16 mouse cellular contexts compared by ENCODE assay signal in genomic region chr6:139014526-139014925, GRCm38 (mm10).
DNase-seq lines count a peak whose midpoint lies in the region; ATAC-seq and TF ChIP-seq lines count a peak whose summit lies in the region.
"Had no signal": no experiment of that assay in that cellular context is flagged by ENCODE, and none has a peak within 500 bp of the region (broad histone marks: within the 10 kb centered on the region; RNA-seq: fewer than 3 reads in every experiment).

No protein-coding gene starts in this region.

- H3K4me2 ChIP-seq in hindbrain, embryonic 11.5 days (replicated peaks; ENCODE audit: low read depth, low read length) = no peak overlapping the region
- no peak overlapping the region for H3K4me2 ChIP-seq in lung, embryonic 14.5 days
- H3K4me2 ChIP-seq: forebrain, embryonic 15.5 days; limb, embryonic 12.5 days; midbrain, embryonic 13.5 days; stomach, embryonic 15.5 days had no signal

- POLR2A ChIA-PET in Patski (lab: Charles Lee) = no interaction called here

- peak; percentile 6 for DNase-seq in hindbrain, embryonic 11.5 days (ENCODE audit: low spot score)
- DNase-seq in hindbrain, embryonic 10.5 days (ENCODE audit: low spot score) = no peak
- peak; percentile 1 for DNase-seq in lung, embryonic 14.5 days
- no peak for DNase-seq in lung, adult 18-20 months
- DNase-seq in Patski (ENCODE audit: low read depth, low spot score) = no peak
- peak; percentile 11 for DNase-seq in retina, embryonic 14.5 days (ENCODE audit: low spot score)
- DNase-seq in thymus, adult 2 months = no peak
- DNase-seq in spleen, postnatal 10 days (ENCODE audit: low spot score in 2 of 2) = no peak
- DNase-seq: heart, postnatal 4 days; lung, postnatal 36 days; thymus, postnatal 25 days had no signal

- H3K36me3 ChIP-seq in hindbrain, embryonic 11.5 days (ENCODE audit: control insufficient read depth, insufficient read depth, low read length) = no peaks in the 10 kb centered on the region
- no peaks in the 10 kb centered on the region for H3K36me3 ChIP-seq in hindbrain, embryonic 10.5 days
- H3K36me3 ChIP-seq in lung, embryonic 14.5 days (ENCODE audit: insufficient read depth) = no peaks in the 10 kb centered on the region
- H3K36me3 ChIP-seq in thymus, adult 2 months (ENCODE audit: control insufficient read depth, insufficient read depth, low read length) = no peaks in the 10 kb centered on the region
- H3K36me3 ChIP-seq: forebrain, embryonic 15.5 days; limb, embryonic 12.5 days; midbrain, embryonic 13.5 days; stomach, embryonic 15.5 days had no signal

- H3K9me3 ChIP-seq in hindbrain, embryonic 11.5 days (ENCODE audit: control insufficient read depth, low read length) = no peaks in the 10 kb centered on the region
- no peaks in the 10 kb centered on the region for H3K9me3 ChIP-seq in hindbrain, embryonic 10.5 days
- H3K9me3 ChIP-seq in lung, embryonic 14.5 days (ENCODE audit: low read depth, low read length) = no peaks in the 10 kb centered on the region
- H3K9me3 ChIP-seq: forebrain, embryonic 15.5 days; limb, embryonic 12.5 days; midbrain, embryonic 13.5 days; stomach, embryonic 15.5 days had no signal

- TF ChIP-seq CTCF in lung, embryonic 14.5 days (IDR thresholded peaks at IDR 0.05; ENCODE audit: low read depth) = peak; percentile 18; the same call in 1 of the 2 replicates
- peak; percentile 16 for TF ChIP-seq CTCF in Patski (IDR thresholded peaks at IDR 0.05)
- TF ChIP-seq CTCF in thymus, adult 2 months (IDR thresholded peaks at IDR 0.05; ENCODE audit: borderline replicate concordance, control insufficient read depth, extremely low read depth, insufficient read depth, low read length, poor library complexity) = no peak

- no peaks in the 10 kb centered on the region for H3K27me3 ChIP-seq in hindbrain, embryonic 11.5 days (ENCODE audit: control insufficient read depth, insufficient read depth, low read length)
- H3K27me3 ChIP-seq in hindbrain, embryonic 10.5 days (ENCODE audit: insufficient read depth, poor library complexity, severe bottlenecking) = no peaks in the 10 kb centered on the region
- H3K27me3 ChIP-seq in lung, embryonic 14.5 days (ENCODE audit: insufficient read depth, low read length) = no peaks in the 10 kb centered on the region
- no peaks in the 10 kb centered on the region for H3K27me3 ChIP-seq in Patski
- H3K27me3 ChIP-seq in thymus, adult 2 months (ENCODE audit: control insufficient read depth, insufficient read depth, low read length) = no peaks in the 10 kb centered on the region
- H3K27me3 ChIP-seq: forebrain, embryonic 15.5 days; limb, embryonic 12.5 days; midbrain, embryonic 13.5 days; stomach, embryonic 15.5 days had no signal

- ATAC-seq in hindbrain, embryonic 11.5 days (ENCODE audit: low FRiP score) = no peak
- ATAC-seq in lung, embryonic 14.5 days (ENCODE audit: insufficient read depth) = no peak
- no peak for ATAC-seq in Patski
- ATAC-seq: forebrain, embryonic 15.5 days; midbrain, embryonic 13.5 days had no signal

- in situ Hi-C loops in Patski (cut with MboI; ENCODE audit: low pct_unique_long_range_greater_than_20kb) = no loop called here

- CTCF ChIA-PET in Patski (lab: Charles Lee) = no interaction called here

- WGBS in hindbrain, embryonic 11.5 days = 84% methylated on average over 4 of the region's 4 CpGs
- whole genome bisulfite sequencing in hindbrain, embryonic 10.5 days = 82% methylated on average over 4 of the region's 4 CpGs
- 73% methylated on average over 4 of the region's 4 CpGs for WGBS in lung, embryonic 14.5 days
- WGBS in thymus, adult 2 months = 85% methylated on average over 4 of the region's 4 CpGs

- H3K4me1 ChIP-seq in hindbrain, embryonic 11.5 days (replicated peaks; ENCODE audit: control insufficient read depth, insufficient read depth, low read length) = no peaks in the 10 kb centered on the region
- H3K4me1 ChIP-seq in hindbrain, embryonic 10.5 days (replicated peaks) = no peaks in the 10 kb centered on the region
- no peaks in the 10 kb centered on the region for H3K4me1 ChIP-seq in lung, embryonic 14.5 days (ENCODE audit: insufficient read depth)
- H3K4me1 ChIP-seq in thymus, adult 2 months (replicated peaks; ENCODE audit: control insufficient read depth, insufficient read depth, low read length) = no peaks in the 10 kb centered on the region
- H3K4me1 ChIP-seq: forebrain, embryonic 15.5 days; limb, embryonic 12.5 days; midbrain, embryonic 13.5 days; stomach, embryonic 15.5 days had no signal

- H3K9ac ChIP-seq in hindbrain, embryonic 11.5 days (ENCODE audit: low read depth, low read length) = no peak overlapping the region
- H3K9ac ChIP-seq in lung, embryonic 14.5 days = no peak overlapping the region
- H3K9ac ChIP-seq: forebrain, embryonic 15.5 days; limb, embryonic 12.5 days; midbrain, embryonic 13.5 days; stomach, embryonic 15.5 days had no signal

- H3K4me3 ChIP-seq in hindbrain, embryonic 11.5 days (ENCODE audit: low read depth, low read length) = no peak overlapping the region
- H3K4me3 ChIP-seq in hindbrain, embryonic 10.5 days = no peak overlapping the region
- H3K4me3 ChIP-seq in lung, embryonic 14.5 days (ENCODE audit: low read depth, low read length) = no peak overlapping the region
- H3K4me3 ChIP-seq in thymus, adult 2 months (ENCODE audit: control insufficient read depth, insufficient read depth, low read length) = no peak overlapping the region
- H3K4me3 ChIP-seq: erythroblast, embryonic 14.5 days; forebrain, embryonic 15.5 days; limb, embryonic 12.5 days; midbrain, embryonic 13.5 days; stomach, embryonic 15.5 days had no signal

- no peak overlapping the region for H3K27ac ChIP-seq in hindbrain, embryonic 11.5 days (ENCODE audit: low read depth, low read length)
- no peak overlapping the region for H3K27ac ChIP-seq in hindbrain, embryonic 10.5 days
- no peak overlapping the region for H3K27ac ChIP-seq in lung, embryonic 14.5 days (ENCODE audit: low read depth)
- no peak overlapping the region for H3K27ac ChIP-seq in thymus, adult 2 months (ENCODE audit: control insufficient read depth, insufficient read depth, low read length)
- H3K27ac ChIP-seq: forebrain, embryonic 15.5 days; limb, embryonic 12.5 days; midbrain, embryonic 13.5 days; stomach, embryonic 15.5 days had no signal

- no peak for TF ChIP-seq POLR2A in thymus, adult 2 months (IDR thresholded peaks at IDR 0.05; ENCODE audit: control insufficient read depth, extremely low read depth, insufficient read depth, low read length, poor library complexity)

Comparison
In these comparisons a context has a peak if more than half of its experiments do, and no peak if none do; other contexts are left out.
1. DNase-seq: peak in hindbrain, embryonic 11.5 days (single experiment), lung, embryonic 14.5 days (single experiment) and retina, embryonic 14.5 days (single experiment); none in hindbrain, embryonic 10.5 days (single experiment), lung, adult 18-20 months (0 of 2), Patski (single experiment), thymus, adult 2 months (single experiment) and spleen, postnatal 10 days (0 of 2).